Mouse (Mus musculus) stomach, postnatal 0 days (tissue): Measurements from ENCODE around the gene Qrfp. TPM values are rescaled to one million over a fixed set of nuclear protein-coding genes. Genes with fewer than 3 reads are reported as not detected.

Experiments
- ATAC-seq: fragments of 200-750 bp; cut with Nextera tagmentation; 2 replicates; pipeline ENCODE4 v1.8.0; 2017; ENCODE audit not compliant: low FRiP score, low TSS enrichment
- DNase-seq: peaks from one replicate; pipeline ENCODE4 v3.0.0-alpha.2; 2016; ENCODE audit warnings: low spot score
- H3K27ac ChIP-seq: fragments of 300-500 bp; sonication (generic); replicated peaks from 2 replicates; pipeline ENCODE4 v1.5.1; 2014; ENCODE audit warnings: mild to moderate bottlenecking, control low read depth
- H3K27me3 ChIP-seq: fragments of 300-500 bp; sonication (generic); 2 replicates; pipeline ENCODE4 v1.6.1; 2014; ENCODE audit warnings: low read length; ENCODE audit not compliant: control insufficient read depth, insufficient read depth
- H3K36me3 ChIP-seq: fragments of 300-500 bp; sonication (generic); 2 replicates; pipeline ENCODE4 v1.6.1; 2014; ENCODE audit warnings: low read length, mixed read lengths; ENCODE audit not compliant: control insufficient read depth, insufficient read depth
- H3K4me1 ChIP-seq: fragments of 300-500 bp; sonication (generic); replicated peaks from 2 replicates; pipeline ENCODE4 v1.6.1; 2014; ENCODE audit warnings: antibody characterized with exemption; ENCODE audit not compliant: control insufficient read depth, insufficient read depth
- H3K4me2 ChIP-seq: fragments of 300-500 bp; sonication (generic); replicated peaks from 2 replicates; pipeline ENCODE4 v1.6.1; 2014; ENCODE audit warnings: low read depth, mild to moderate bottlenecking, control low read depth, moderate library complexity
- H3K4me3 ChIP-seq: fragments of 300-500 bp; sonication (generic); 2 replicates; pipeline ENCODE4 v1.5.1; 2014; ENCODE audit warnings: low read depth, low read length, control low read depth
- H3K9ac ChIP-seq: fragments of 300-500 bp; sonication (generic); 2 replicates; pipeline ENCODE4 v1.6.1; 2014; ENCODE audit warnings: mild to moderate bottlenecking, low read length, control low read depth, mixed read lengths
- H3K9me3 ChIP-seq: fragments of 300-500 bp; sonication (generic); 2 replicates; pipeline ENCODE4 v1.6.1; 2016; ENCODE audit warnings: low read length; ENCODE audit not compliant: control insufficient read depth
- CTCF ChIP-seq: IDR thresholded peaks from 2 replicates; pipeline ENCODE4 v1.5.1; 2016; ENCODE audit warnings: antibody characterized with exemption, low read depth, mild to moderate bottlenecking, moderate library complexity
- EP300 ChIP-seq: optimal IDR thresholded peaks from 2 replicates; pipeline ENCODE3; 2016; ENCODE audit warnings: antibody characterized with exemption
- WGBS: fragments of 180-500 bp; shearing (Covaris S2); extraction: QIAGEN DNeasy Blood & Tissue Kit; methylation state at CpG from one replicate; pipeline ENCODE4 v1.1.7; 2014; 5-methylcytosine and 5-hydroxymethylcytosine counted together
- polyA plus RNA-seq: library from polyadenylated mRNA; unstranded; fragments of >200 nt; fragmentation: Nextera tagmentation; extraction: Ambion mirVana; gene quantifications from 2 replicates; pipeline ENCODE4 v1.2.1, GENCODE M21; 2015

Gene Qrfp
- polyA plus RNA-seq, 1 experiment from 2014 or later: 0.08 TPM

- Histone ChIP-seq H3K4me1 (no peaks in the 10 kb centered on the region), H3K4me2 (no peak overlapping the region), H3K27ac (peak overlapping the region; percentile 45; the same call in 1 of the 2 replicates), H3K9me3 (no peaks in the 10 kb centered on the region), H3K36me3 (peaks cover 46% of the 10 kb centered on the region), H3K27me3 (no peaks in the 10 kb centered on the region), H3K4me3 (no peak overlapping the region), H3K9ac (no peak overlapping the region)
- DNase-seq: no peak
- TF ChIP-seq CTCF (no peak), EP300 (no peak)
- no peak for ATAC-seq
- 81% methylated on average over 8 of the region's 8 CpGs for WGBS
These were observed 7.6 kb downstream of the Qrfp start for GRCm38 (mm10) chr2:31802811-31803210.

- peaks cover 59% of the 10 kb centered on the region for H3K36me3 ChIP-seq
- DNase-seq: no peak
- 85% methylated on average over 9 of the region's 9 CpGs for WGBS
- ATAC-seq: no peak
- H3K27me3 ChIP-seq: no peaks in the 10 kb centered on the region
- no peak overlapping the region for H3K27ac ChIP-seq
- no peak overlapping the region for H3K9ac ChIP-seq
- H3K9me3 ChIP-seq: no peaks in the 10 kb centered on the region
- no peak overlapping the region for H3K4me2 ChIP-seq
- H3K4me1 ChIP-seq: no peaks in the 10 kb centered on the region
- H3K4me3 ChIP-seq: no peak overlapping the region
- TF ChIP-seq CTCF (no peak), EP300 (no peak)
These were observed 9.0 kb downstream of the Qrfp start for GRCm38 (mm10) chr2:31801416-31801815.

GRCm38 (mm10) chr2:31796943-31797342 lies 13.4 kb downstream of the Qrfp start:
- ATAC-seq (no peak), DNase-seq (no peak)
- H3K4me1 ChIP-seq: no peaks in the 10 kb centered on the region
- no peak overlapping the region for H3K27ac ChIP-seq
- 83% methylated on average over 3 of the region's 3 CpGs for WGBS
- H3K9ac ChIP-seq: no peak overlapping the region
- no peaks in the 10 kb centered on the region for H3K27me3 ChIP-seq
- no peak overlapping the region for H3K4me3 ChIP-seq
- TF ChIP-seq EP300 (no peak), CTCF (no peak)
- H3K9me3 ChIP-seq: no peaks in the 10 kb centered on the region
- no peak overlapping the region for H3K4me2 ChIP-seq
- H3K36me3 ChIP-seq: peaks cover 49% of the 10 kb centered on the region

- TF ChIP-seq CTCF: peak; percentile 57
- no peak for TF ChIP-seq EP300
- Histone ChIP-seq H3K4me1 (no peaks in the 10 kb centered on the region), H3K9ac (no peak overlapping the region), H3K9me3 (no peaks in the 10 kb centered on the region), H3K36me3 (peaks cover 41% of the 10 kb centered on the region), H3K4me2 (no peak overlapping the region), H3K27me3 (no peaks in the 10 kb centered on the region), H3K27ac (no peak overlapping the region), H3K4me3 (no peak overlapping the region)
- DNase-seq (no peak), ATAC-seq (no peak)
- 75% methylated on average over 6 of the region's 6 CpGs for WGBS
These were observed 17.8 kb downstream of the Qrfp start for GRCm38 (mm10) chr2:31792611-31793010.

GRCm38 (mm10) chr2:31791260-31791659 lies 19.1 kb downstream of the Qrfp start:
- WGBS: 93% methylated on average over 8 of the region's 8 CpGs
- peaks cover 29% of the 10 kb centered on the region for H3K36me3 ChIP-seq
- ATAC-seq (no peak), DNase-seq (no peak)
- no peak overlapping the region for H3K27ac ChIP-seq
- no peaks in the 10 kb centered on the region for H3K27me3 ChIP-seq
- no peaks in the 10 kb centered on the region for H3K4me1 ChIP-seq
- TF ChIP-seq CTCF (no peak), EP300 (no peak)
- H3K4me3 ChIP-seq: no peak overlapping the region
- H3K9me3 ChIP-seq: no peaks in the 10 kb centered on the region
- H3K4me2 ChIP-seq: no peak overlapping the region
- H3K9ac ChIP-seq: no peak overlapping the region

GRCm38 (mm10) chr2:31790728-31791251 lies 19.6 kb downstream of the Qrfp start:
- H3K4me3 ChIP-seq: no peak overlapping the region
- DNase-seq (no peak), ATAC-seq (no peak)
- H3K4me2 ChIP-seq: no peak overlapping the region
- H3K27ac ChIP-seq: no peak overlapping the region
- no peak overlapping the region for H3K9ac ChIP-seq
- WGBS: 85% methylated on average over 13 of the region's 13 CpGs
- peaks cover 29% of the 10 kb centered on the region for H3K36me3 ChIP-seq
- TF ChIP-seq EP300: no peak
- no peak for TF ChIP-seq CTCF
- H3K4me1 ChIP-seq: no peaks in the 10 kb centered on the region
- H3K27me3 ChIP-seq: no peaks in the 10 kb centered on the region
- H3K9me3 ChIP-seq: no peaks in the 10 kb centered on the region
